Mouse (Mus musculus) E14TG2a.4 (cell line): ENCODE results near the gene Psg17.

Experiments
- CTCF ChIP-seq: conservative IDR thresholded peaks from 2 replicates; pipeline ENCODE4 v1.5.1; 2014; ENCODE audit warnings: low read length
- NANOG ChIP-seq: IDR thresholded peaks from 2 replicates; pipeline ENCODE4 v1.6.1; 2014; ENCODE audit warnings: borderline replicate concordance, low read length, mixed read lengths

DNA sequence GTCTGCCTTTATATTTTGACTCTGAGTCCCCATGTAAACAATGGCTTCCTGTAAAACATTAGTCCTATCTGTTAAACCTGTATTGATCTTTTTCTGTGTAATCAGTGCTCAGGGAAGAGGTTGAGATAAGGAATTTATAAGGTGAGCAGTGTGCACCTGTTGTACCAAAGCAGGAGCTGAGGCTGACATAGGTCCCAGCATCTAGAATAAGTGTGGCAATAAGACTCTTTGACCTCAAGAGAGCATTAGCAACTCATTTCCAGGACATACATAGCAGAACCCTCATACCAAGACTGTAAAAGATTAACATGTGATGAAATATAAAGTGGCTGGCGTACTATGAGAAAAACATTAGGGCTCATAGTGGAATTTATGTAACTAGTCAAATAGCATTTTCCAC lies 27.0 kb upstream of the Psg17 start:
- no peak for TF ChIP-seq CTCF
- no peak for TF ChIP-seq NANOG
